Mouse (Mus musculus) layer of hippocampus, postnatal 36 days (tissue): ENCODE measurements around the gene Klhl33. TPM values are rescaled to one million over a fixed set of nuclear protein-coding genes. Genes with fewer than 3 reads are reported as not detected.

Source experiments
- total RNA-seq, 2 experiments: library from RNA; stranded (reverse); gene quantifications; 2 replicates each; pipeline ENCODE4 v1.2.3; 2021

Klhl33 gene
- total RNA-seq, 2 experiments from 2014 or later, result 3.6 to 5.2 TPM

Other genes with a start within 250 kb of the Klhl33 start
- gene Olfr747, start 204.3 kb downstream of the Klhl33 start, total RNA-seq, result not detected
- not detected for gene Olfr748, start 190.1 kb downstream of the Klhl33 start, total RNA-seq
- not detected for gene Olfr749, start 152.4 kb downstream of the Klhl33 start, total RNA-seq
- 10 to 100 TPM; 63.5 to 65.5 TPM for gene Ttc5, start 112.0 kb downstream of the Klhl33 start, total RNA-seq
- gene Ccnb1ip1, start 89.8 kb downstream of the Klhl33 start, total RNA-seq, result not detected
- 10 to 100 TPM; 25.3 to 31.1 TPM for gene Parp2, start 89.7 kb downstream of the Klhl33 start, total RNA-seq
- 1 to 10 TPM; 2.0 to 4.6 TPM for gene Tep1, start 26.9 kb downstream of the Klhl33 start, total RNA-seq
- 10 to 100 TPM; 37.3 to 44.1 TPM for gene Osgep, start 27.4 kb upstream of the Klhl33 start, total RNA-seq
- 10 to 100 TPM; 67.9 to 72.3 TPM for gene Apex1, start 27.5 kb upstream of the Klhl33 start, total RNA-seq
- gene Pip4p1, start 33.3 kb upstream of the Klhl33 start, total RNA-seq, result 100 to 1,000 TPM in 1 of 2 experiments, 10 to 100 TPM in 1; 89.8 to 103 TPM
- 10 to 100 TPM; 12.8 to 13.2 TPM for gene Pnp, start 33.6 kb upstream of the Klhl33 start, total RNA-seq
- gene Gm49342, start 47.0 kb upstream of the Klhl33 start, total RNA-seq, result 10 to 100 TPM; 14.2 to 17.0 TPM
- gene Pnp2, start 58.5 kb upstream of the Klhl33 start, total RNA-seq, result under 1 TPM; 0.81 to 0.95 TPM
- gene Rnase10, start 110.2 kb upstream of the Klhl33 start, total RNA-seq, result not detected
- gene Rnase9, start 144.4 kb upstream of the Klhl33 start, total RNA-seq, result not detected
- gene Rnase11, start 152.7 kb upstream of the Klhl33 start, total RNA-seq, result not detected
- not detected for gene Rnase12, start 160.2 kb upstream of the Klhl33 start, total RNA-seq
- gene Olfr750, start 176.9 kb upstream of the Klhl33 start, total RNA-seq, result not detected
- gene Rnase4, start 193.6 kb upstream of the Klhl33 start, total RNA-seq, result 10 to 100 TPM; 15.8 to 18.7 TPM
- 1 to 10 TPM; 3.4 to 5.6 TPM for gene Ang, start 193.6 kb upstream of the Klhl33 start, total RNA-seq
- not detected for gene Eddm3b, start 216.9 kb upstream of the Klhl33 start, total RNA-seq
- under 1 TPM in 1 of 2 experiments, not detected in 1; 0.65 TPM for gene Rnase6, start 226.4 kb upstream of the Klhl33 start, total RNA-seq
- 1 to 10 TPM; 1.3 to 2.1 TPM for gene Rnase1, start 249.3 kb upstream of the Klhl33 start, total RNA-seq